In genomic region chr13:29640186-29640585, GRCm38 (mm10) we compare ENCODE assay signal across 29 mouse cellular contexts.
DNase-seq lines count a peak whose midpoint lies in the region; ATAC-seq lines count a peak whose summit lies in the region.
"Had no signal": no experiment of that assay in that cellular context is flagged by ENCODE, and none has a peak within 500 bp of the region (broad histone marks: within the 10 kb centered on the region; RNA-seq: fewer than 3 reads in every experiment).

No protein-coding gene starts in this region.

- no peak for DNase-seq in heart, postnatal 10 days
- DNase-seq in 3T3-L1 (ENCODE audit: low read depth, low spot score), result peak; percentile 50
- DNase-seq in 416B (ENCODE audit: low read depth), result peak; percentile 59
- DNase-seq in limb, embryonic 10.5 days (ENCODE audit: low spot score), result no peak
- no peak for DNase-seq in MN1 (ENCODE audit: low spot score)
- DNase-seq: adrenal gland, adult 8-10 months; adrenal gland, postnatal 25 days; B cell, adult 2 months; cerebellum, adult 18-20 months; cerebellum, adult 9-10 months; cerebellum, postnatal 25 days; forebrain, postnatal 0 days; gastrocnemius, adult 2 months; gastrocnemius, postnatal 14 days; heart, adult 11 months; heart, postnatal 4 days; kidney, adult 18-20 months had no signal

- H3K4me3 ChIP-seq in heart, embryonic 13.5 days, result no peak overlapping the region
- no peak overlapping the region for H3K4me3 ChIP-seq in limb, embryonic 10.5 days
- no peak overlapping the region for H3K4me3 ChIP-seq in midbrain, embryonic 15.5 days
- H3K4me3 ChIP-seq: embryonic facial prominence, embryonic 12.5 days; embryonic facial prominence, embryonic 15.5 days; gastrocnemius, adult 2 months had no signal

- no peak overlapping the region for H3K9ac ChIP-seq in heart, embryonic 13.5 days
- no peak overlapping the region for H3K9ac ChIP-seq in midbrain, embryonic 15.5 days
- H3K9ac ChIP-seq: embryonic facial prominence, embryonic 12.5 days; embryonic facial prominence, embryonic 15.5 days; forebrain, postnatal 0 days; hindbrain, embryonic 14.5 days had no signal

- H3K27me3 ChIP-seq in heart, embryonic 13.5 days (replicated peaks), result no peaks in the 10 kb centered on the region
- no peaks in the 10 kb centered on the region for H3K27me3 ChIP-seq in limb, embryonic 10.5 days (ENCODE audit: low read depth, poor library complexity, severe bottlenecking)
- no peaks in the 10 kb centered on the region for H3K27me3 ChIP-seq in midbrain, embryonic 15.5 days (replicated peaks)
- H3K27me3 ChIP-seq: CH12.LX; embryonic facial prominence, embryonic 12.5 days; embryonic facial prominence, embryonic 15.5 days had no signal

- H3K4me2 ChIP-seq in heart, embryonic 13.5 days, result no peak overlapping the region
- H3K4me2 ChIP-seq in midbrain, embryonic 15.5 days, result no peak overlapping the region
- H3K4me2 ChIP-seq: embryonic facial prominence, embryonic 12.5 days; embryonic facial prominence, embryonic 15.5 days; hindbrain, embryonic 14.5 days had no signal

- intact Hi-C loops in heart, postnatal 10 days (cut with DNase I), result no loop called here

- WGBS in heart, embryonic 13.5 days, result 87% methylated on average over 1 of the region's 1 CpGs
- 95% methylated on average over 1 of the region's 1 CpGs for WGBS in limb, embryonic 10.5 days
- 90% methylated on average over 1 of the region's 1 CpGs for WGBS in midbrain, embryonic 15.5 days

- no peak for ATAC-seq in heart, embryonic 13.5 days (ENCODE audit: extremely low read depth, insufficient number of reproducible peaks, low FRiP score, low TSS enrichment)
- ATAC-seq in midbrain, embryonic 15.5 days (replicated peaks), result no peak
- ATAC-seq: activated CD4-positive, CD25-positive, alpha-beta regulatory T cell, adult 4 months; forebrain, embryonic 14.5 days; forebrain, postnatal 0 days; hindbrain, postnatal 0 days; inflammation-experienced regulatory T-cells, adult 6 months; intestine, embryonic 16.5 days had no signal

- peaks cover 55% of the 10 kb centered on the region for H3K4me1 ChIP-seq in heart, embryonic 13.5 days
- H3K4me1 ChIP-seq in limb, embryonic 10.5 days, result peaks cover 33% of the 10 kb centered on the region
- no peaks in the 10 kb centered on the region for H3K4me1 ChIP-seq in midbrain, embryonic 15.5 days
- H3K4me1 ChIP-seq: embryonic facial prominence, embryonic 12.5 days; embryonic facial prominence, embryonic 15.5 days had no signal

- H3K27ac ChIP-seq in heart, embryonic 13.5 days (replicated peaks), result peak overlapping the region; percentile 42; the same call in 1 of the 2 replicates
- H3K27ac ChIP-seq in limb, embryonic 10.5 days, result peak overlapping the region; percentile 56; the same call in 1 of the 2 replicates
- H3K27ac ChIP-seq in midbrain, embryonic 15.5 days, result no peak overlapping the region
- H3K27ac ChIP-seq: embryonic facial prominence, embryonic 12.5 days; embryonic facial prominence, embryonic 15.5 days; gastrocnemius, adult 2 months; hindbrain, embryonic 14.5 days; hindbrain, postnatal 0 days had no signal

- no peaks in the 10 kb centered on the region for H3K9me3 ChIP-seq in heart, embryonic 13.5 days
- no peaks in the 10 kb centered on the region for H3K9me3 ChIP-seq in limb, embryonic 10.5 days (replicated peaks)
- H3K9me3 ChIP-seq in midbrain, embryonic 15.5 days, result no peaks in the 10 kb centered on the region
- H3K9me3 ChIP-seq: embryonic facial prominence, embryonic 12.5 days; embryonic facial prominence, embryonic 15.5 days; G1E had no signal

- H3K36me3 ChIP-seq in heart, embryonic 13.5 days, result no peaks in the 10 kb centered on the region
- no peaks in the 10 kb centered on the region for H3K36me3 ChIP-seq in limb, embryonic 10.5 days
- no peaks in the 10 kb centered on the region for H3K36me3 ChIP-seq in midbrain, embryonic 15.5 days (replicated peaks)
- H3K36me3 ChIP-seq: embryonic facial prominence, embryonic 12.5 days; embryonic facial prominence, embryonic 15.5 days had no signal

Comparison
In these comparisons a context has a peak if more than half of its experiments do, and no peak if none do; other contexts are left out.
1. DNase-seq: peak in 3T3-L1 (single experiment) and 416B (single experiment); none in heart, postnatal 10 days (0 of 2), limb, embryonic 10.5 days (single experiment) and MN1 (single experiment).